Mouse (Mus musculus) erythroid progenitor cell, adult 5-6 weeks (primary cell): ENCODE results near the gene Mrgprd. TPM values are rescaled to one million over a fixed set of nuclear protein-coding genes. Genes with fewer than 3 reads are reported as not detected.

Experiments
- ATAC-seq: replicated peaks from 2 replicates; pipeline ENCODE4 v1.8.0; 2016; ENCODE audit warnings: moderate number of reproducible peaks, mild to moderate bottlenecking, moderate TSS enrichment, inconsistent platforms; ENCODE audit not compliant: poor library complexity, low FRiP score, severe bottlenecking
- total RNA-seq, 2 experiments: library from RNA; stranded (forward) in 1 of 2; stranded (reverse) in 1 of 2; fragments of 150-400 nt in 1 of 2; fragments of 186-747, 209-891 nt in 1 of 2; gene quantifications; 2 replicates each; pipeline versions ENCODE4 v1.2.3 to v1.2.4; 2015 to 2017; ENCODE audit warnings: low replicate concordance in 2 of 2

The Mrgprd gene
- total RNA-seq, 2 experiments from 2014 or later, result not detected

DNA sequence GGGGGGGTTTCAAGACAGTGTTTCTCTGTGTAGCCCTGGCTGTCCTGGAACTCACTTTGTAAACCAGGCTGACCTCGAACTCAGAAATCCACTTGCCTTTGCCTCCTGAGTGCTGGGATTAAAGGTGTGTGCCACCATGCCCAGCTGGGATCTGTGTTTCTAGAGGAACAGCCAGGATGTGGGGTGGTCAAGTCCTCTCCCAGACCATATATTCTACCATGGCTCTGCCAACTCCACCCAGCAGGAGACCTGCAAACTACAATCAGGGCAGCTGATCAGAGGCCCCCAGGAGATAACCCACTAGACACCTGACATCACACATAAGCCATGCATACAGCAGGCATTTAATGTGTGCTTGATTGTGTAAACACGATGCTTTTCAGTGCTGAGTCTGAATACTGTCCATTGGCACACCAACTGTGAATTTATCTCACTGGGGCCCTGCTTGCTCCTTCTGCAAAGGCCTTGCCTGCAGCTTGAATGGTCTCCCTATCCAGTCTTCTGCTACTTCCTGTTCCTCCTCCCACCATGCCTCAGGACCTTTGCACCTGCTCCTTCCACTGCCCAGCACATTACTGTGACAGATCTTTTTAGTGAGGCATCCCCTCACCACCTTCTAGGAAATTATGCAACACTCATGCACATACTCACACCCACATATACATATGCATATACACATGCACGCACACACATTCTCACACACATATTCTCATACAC, 21.1 kb downstream of the Mrgprd start:
- ATAC-seq, result no peak

DNA sequence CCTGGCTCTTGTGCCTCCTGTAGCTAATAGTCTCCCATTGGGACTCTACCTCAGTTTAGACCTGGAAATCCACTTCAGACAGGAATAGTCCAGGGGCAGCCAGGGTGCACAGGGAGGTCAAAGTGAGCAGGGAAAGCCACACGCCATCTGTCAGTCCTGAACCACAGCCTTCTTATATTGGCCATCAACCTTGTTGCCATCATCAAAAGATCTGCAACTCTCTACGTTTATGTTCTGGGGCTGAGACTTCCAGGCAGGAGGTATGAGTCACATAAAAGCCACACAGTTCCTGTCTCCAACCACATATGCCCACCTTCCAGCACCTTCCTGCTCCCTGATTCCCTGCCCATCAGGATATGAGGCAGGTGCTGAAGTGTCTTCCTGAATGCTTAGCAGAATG, 23.3 kb downstream of the Mrgprd start:
- ATAC-seq, result no peak

- ATAC-seq, result no peak
These were observed 25.7 kb downstream of the Mrgprd start for GRCm38 (mm10) chr7:145340248-145340904.

Other genes with a start within 250 kb of the Mrgprd start
- not detected in 2 replicates for gene 1810010D01Rik, start 106.7 kb upstream of the Mrgprd start, total RNA-seq (2015; ENCODE audit: low replicate concordance)
- gene 1810010D01Rik, start 106.7 kb upstream of the Mrgprd start, total RNA-seq (2017; ENCODE audit: low replicate concordance), result not detected in 2 replicates
- gene Tpcn2, start 30.8 kb upstream of the Mrgprd start, total RNA-seq (2015; ENCODE audit: low replicate concordance), result 1.4 and 8.0 TPM in 2 replicates
- 3.2 TPM in 1 of 2 replicates, not detected in the other for gene Tpcn2, start 30.8 kb upstream of the Mrgprd start, total RNA-seq (2017; ENCODE audit: low replicate concordance)
- gene Mrgprf, start 14.0 kb upstream of the Mrgprd start, total RNA-seq (2015; ENCODE audit: low replicate concordance), result not detected in 2 replicates
- not detected in 2 replicates for gene Mrgprf, start 14.0 kb upstream of the Mrgprd start, total RNA-seq (2017; ENCODE audit: low replicate concordance)